Mouse (Mus musculus) CH12.LX (cell line): ENCODE measurements around the gene Dnajb4. TPM values are rescaled to one million over a fixed set of nuclear protein-coding genes. Genes with fewer than 3 reads are reported as not detected.

ENCODE experiments used
- DNase-seq: peaks from one replicate; pipeline ENCODE4 v3.0.0-alpha.2; 2013; ENCODE audit errors: extremely low read depth
- H3K27ac ChIP-seq: 2 replicates; pipeline ENCODE4 v1.5.1; 2012; ENCODE audit warnings: low read depth, mild to moderate bottlenecking, control low read depth, moderate library complexity; ENCODE audit not compliant: insufficient read depth
- H3K27me3 ChIP-seq: replicated peaks from 2 replicates; pipeline ENCODE3; 2012; ENCODE audit warnings: inconsistent platforms
- H3K36me3 ChIP-seq, 2 experiments: replicated peaks in 1 of 2; 2 replicates each; pipeline versions ENCODE3 to v1.6.1; 2012; ENCODE audit warnings: inconsistent platforms in 1 of 2, low read length in 1 of 2, mild to moderate bottlenecking in 1 of 2, mixed read lengths in 1 of 2, moderate library complexity in 1 of 2; ENCODE audit not compliant: control insufficient read depth in 1 of 2, insufficient read depth in 1 of 2
- H3K4me1 ChIP-seq, 2 experiments: 2 replicates each; pipeline ENCODE4 v1.6.1; 2012; ENCODE audit warnings: inconsistent platforms in 1 of 2, moderate library complexity in 1 of 2; ENCODE audit not compliant: insufficient read depth in 2 of 2, control insufficient read depth in 1 of 2
- H3K4me2 ChIP-seq: 2 replicates; pipeline ENCODE4 v1.6.1; 2012; ENCODE audit warnings: low read depth, mild to moderate bottlenecking, control low read depth; ENCODE audit not compliant: poor library complexity, insufficient read depth, severe bottlenecking
- H3K4me3 ChIP-seq, 3 experiments: fragments of 150-350 bp in 1 of 3; sonication (generic) in 1 of 3; replicated peaks in 1 of 3; 2 replicates each; pipeline versions ENCODE3 to v1.5.1; 2011 to 2012; ENCODE audit warnings: low read depth in 2 of 3, low read length in 2 of 3, mild to moderate bottlenecking in 2 of 3, moderate library complexity in 2 of 3, control low read depth in 1 of 3, improper control_type of control experiment in 1 of 3, inconsistent platforms in 1 of 3, mixed read lengths in 1 of 3; ENCODE audit not compliant: poor library complexity in 1 of 3
- H3K79me2 ChIP-seq: replicated peaks from 2 replicates; pipeline ENCODE4 v1.6.1; 2012; ENCODE audit warnings: mild to moderate bottlenecking, moderate library complexity; ENCODE audit not compliant: control insufficient read depth, poor library complexity, insufficient read depth, severe bottlenecking; ENCODE audit errors: extremely low read depth
- H3K9ac ChIP-seq: 2 replicates; pipeline ENCODE4 v1.6.1; 2012; ENCODE audit warnings: low read depth, mild to moderate bottlenecking, control low read depth, moderate library complexity; ENCODE audit not compliant: insufficient read depth
- H3K9me3 ChIP-seq: replicated peaks from 2 replicates; pipeline ENCODE3; 2012; ENCODE audit warnings: low read length, inconsistent platforms, mixed read lengths
- BHLHE40 ChIP-seq: IDR thresholded peaks from 2 replicates; pipeline ENCODE4 v1.6.1; 2011; ENCODE audit warnings: mild to moderate bottlenecking, low read depth, low read length, improper control_type of control experiment
- CHD1 ChIP-seq: IDR thresholded peaks from 2 replicates; pipeline ENCODE4 v1.6.1; 2012; ENCODE audit warnings: low read depth, low read length, improper control_type of control experiment, inconsistent platforms
- CHD2 ChIP-seq: IDR thresholded peaks from 2 replicates; pipeline ENCODE4 v1.6.1; 2011; ENCODE audit warnings: low read length, improper control_type of control experiment
- CTCF ChIP-seq, 2 experiments: IDR thresholded peaks in 1 of 2; conservative IDR thresholded peaks in 1 of 2; 2 replicates each; pipeline ENCODE4 v1.5.1; 2011 to 2012; ENCODE audit warnings: low read depth in 2 of 2, low read length in 2 of 2, improper control_type of control experiment in 1 of 2, inconsistent platforms in 1 of 2, mild to moderate bottlenecking in 1 of 2, moderate library complexity in 1 of 2
- E2F4 ChIP-seq: IDR thresholded peaks from 2 replicates; pipeline ENCODE4 v1.6.1; 2011; ENCODE audit warnings: low read depth, low read length, improper control_type of control experiment; ENCODE audit not compliant: insufficient replicate concordance
- ELF1 ChIP-seq: IDR thresholded peaks from 2 replicates; pipeline ENCODE4 v1.6.1; 2014; ENCODE audit warnings: low read depth, mild to moderate bottlenecking, inconsistent platforms, low read length, improper control_type of control experiment
- EP300 ChIP-seq: IDR thresholded peaks from 2 replicates; pipeline ENCODE4 v1.6.1; 2011; ENCODE audit warnings: low read length, improper control_type of control experiment
- ETS1 ChIP-seq: conservative IDR thresholded peaks from 2 replicates; pipeline ENCODE4 v1.6.1; 2012; ENCODE audit warnings: low read depth, mild to moderate bottlenecking, inconsistent platforms, low read length, improper control_type of control experiment, moderate library complexity
- GABPA ChIP-seq: IDR thresholded peaks from 2 replicates; pipeline ENCODE4 v1.6.1; 2012; ENCODE audit warnings: low read depth, low read length, improper control_type of control experiment, inconsistent platforms; ENCODE audit not compliant: insufficient replicate concordance
- HCFC1 ChIP-seq: IDR thresholded peaks from 2 replicates; pipeline ENCODE4 v1.6.1; 2012; ENCODE audit warnings: low read depth, mild to moderate bottlenecking, inconsistent platforms, low read length, improper control_type of control experiment
- IRF4 ChIP-seq: IDR thresholded peaks from 2 replicates; pipeline ENCODE4 v1.6.1; 2014; ENCODE audit warnings: low read depth, mild to moderate bottlenecking, inconsistent platforms, low read length, improper control_type of control experiment
- JUN ChIP-seq: IDR thresholded peaks from 2 replicates; pipeline ENCODE4 v1.6.1; 2011; ENCODE audit warnings: low read depth, mild to moderate bottlenecking, low read length, improper control_type of control experiment, moderate library complexity; ENCODE audit not compliant: insufficient read depth
- JUND ChIP-seq: conservative IDR thresholded peaks from 2 replicates; pipeline ENCODE4 v1.6.1; 2011; ENCODE audit warnings: low read depth, low read length, improper control_type of control experiment
- KAT2A ChIP-seq: IDR thresholded peaks from 2 replicates; pipeline ENCODE4 v1.6.1; 2012; ENCODE audit warnings: low read length, improper control_type of control experiment, inconsistent platforms; ENCODE audit not compliant: insufficient replicate concordance
- MAFK ChIP-seq: IDR thresholded peaks from 2 replicates; pipeline ENCODE4 v1.6.1; 2011; ENCODE audit warnings: low read length, improper control_type of control experiment; ENCODE audit not compliant: insufficient replicate concordance
- MAX ChIP-seq: IDR thresholded peaks from 2 replicates; pipeline ENCODE4 v1.6.1; 2011; ENCODE audit warnings: low read length, improper control_type of control experiment
- MAZ ChIP-seq: IDR thresholded peaks from 2 replicates; pipeline ENCODE4 v1.6.1; 2012; ENCODE audit warnings: low read depth, mild to moderate bottlenecking, inconsistent platforms, low read length, improper control_type of control experiment, moderate library complexity
- MEF2A ChIP-seq: IDR thresholded peaks from 2 replicates; pipeline ENCODE4 v1.6.1; 2014; ENCODE audit warnings: low read depth, mild to moderate bottlenecking, inconsistent platforms, low read length, improper control_type of control experiment, borderline replicate concordance
- MXI1 ChIP-seq: IDR thresholded peaks from 2 replicates; pipeline ENCODE4 v1.6.1; 2011; ENCODE audit warnings: mild to moderate bottlenecking, low read depth, low read length, improper control_type of control experiment
- MYC ChIP-seq: IDR thresholded peaks from 2 replicates; pipeline ENCODE4 v1.6.1; 2011; ENCODE audit warnings: low read depth, mild to moderate bottlenecking, improper control_type of control experiment, low read length
- NELFE ChIP-seq: IDR thresholded peaks from 2 replicates; pipeline ENCODE4 v1.6.1; 2011; ENCODE audit warnings: low read depth, low read length, improper control_type of control experiment
- NRF1 ChIP-seq: IDR thresholded peaks from 2 replicates; pipeline ENCODE4 v1.6.1; 2014; ENCODE audit warnings: low read depth, mild to moderate bottlenecking, inconsistent platforms, low read length, improper control_type of control experiment, moderate library complexity
- PAX5 ChIP-seq: IDR thresholded peaks from 2 replicates; pipeline ENCODE4 v1.6.1; 2012; ENCODE audit warnings: low read length, inconsistent platforms, mixed read lengths
- POLR2A ChIP-seq: IDR thresholded peaks from 2 replicates; pipeline ENCODE4 v1.6.1; 2011; ENCODE audit warnings: low read depth, mild to moderate bottlenecking, improper control_type of control experiment, low read length
- POLR2AphosphoS2 ChIP-seq: IDR thresholded peaks from 2 replicates; pipeline ENCODE4 v1.6.1; 2011; ENCODE audit warnings: low read depth, low read length, improper control_type of control experiment
- RAD21 ChIP-seq: IDR thresholded peaks from 2 replicates; pipeline ENCODE4 v1.6.1; 2011; ENCODE audit warnings: low read depth, mild to moderate bottlenecking, low read length, improper control_type of control experiment, moderate library complexity
- RCOR1 ChIP-seq: conservative IDR thresholded peaks from 2 replicates; pipeline ENCODE4 v1.6.1; 2012; ENCODE audit warnings: low read depth, mild to moderate bottlenecking, inconsistent platforms, low read length, improper control_type of control experiment
- SIN3A ChIP-seq: IDR thresholded peaks from 2 replicates; pipeline ENCODE4 v1.6.1; 2012; ENCODE audit warnings: low read length, improper control_type of control experiment, inconsistent platforms
- SMC3 ChIP-seq: IDR thresholded peaks from 2 replicates; pipeline ENCODE4 v1.6.1; 2011; ENCODE audit warnings: low read depth, low read length, improper control_type of control experiment
- TBP ChIP-seq: conservative IDR thresholded peaks from 2 replicates; pipeline ENCODE4 v1.6.1; 2011; ENCODE audit warnings: low read depth, low read length, improper control_type of control experiment
- TCF12 ChIP-seq: IDR thresholded peaks from 2 replicates; pipeline ENCODE4 v1.6.1; 2014; ENCODE audit warnings: low read depth, mild to moderate bottlenecking, inconsistent platforms, low read length, improper control_type of control experiment
- UBTF ChIP-seq: IDR thresholded peaks from 2 replicates; pipeline ENCODE4 v1.6.1; 2012; ENCODE audit warnings: low read depth, mild to moderate bottlenecking, inconsistent platforms, low read length, improper control_type of control experiment, moderate library complexity
- USF1 ChIP-seq: IDR thresholded peaks from 2 replicates; pipeline ENCODE4 v1.6.1; 2014; ENCODE audit warnings: low read depth, mild to moderate bottlenecking, inconsistent platforms, low read length, improper control_type of control experiment
- USF2 ChIP-seq: conservative IDR thresholded peaks from 2 replicates; pipeline ENCODE4 v1.6.1; 2011; ENCODE audit warnings: low read depth, low read length, improper control_type of control experiment
- ZC3H11A ChIP-seq: IDR thresholded peaks from 2 replicates; pipeline ENCODE4 v1.6.1; 2012; ENCODE audit warnings: low read depth, mild to moderate bottlenecking, inconsistent platforms, low read length, improper control_type of control experiment
- ZKSCAN1 ChIP-seq: IDR thresholded peaks from 2 replicates; pipeline ENCODE4 v1.6.1; 2012; ENCODE audit warnings: low read depth, inconsistent platforms, low read length, improper control_type of control experiment, borderline replicate concordance
- ZMIZ1 ChIP-seq: IDR thresholded peaks from 2 replicates; pipeline ENCODE4 v1.6.1; 2012; ENCODE audit warnings: low read depth, mild to moderate bottlenecking, inconsistent platforms, low read length, improper control_type of control experiment
- ZNF384 ChIP-seq: IDR thresholded peaks from 2 replicates; pipeline ENCODE4 v1.6.1; 2012; ENCODE audit warnings: low read depth, low read length, improper control_type of control experiment, inconsistent platforms
- dilution Hi-C: fragments of 300-500 bp; cut with MboI; formaldehyde crosslinking; loops from 2 replicates; pipeline ENCODE4 v1.14.3; 2020; ENCODE audit warnings: low sequenced_read_pairs; ENCODE audit not compliant: extremely low pct_unique_long_range_greater_than_20kb, extremely low pct_ligation_motif_present
- in situ Hi-C: fragments of 300-500 bp; cut with MboI; formaldehyde crosslinking; loops from 3 replicates; pipeline ENCODE4 v1.14.3; 2019; ENCODE audit warnings: low sequenced_read_pairs, low pct_ligation_motif_present, low pct_unique_long_range_greater_than_20kb, mixed read lengths
- polyA plus RNA-seq: library from polyadenylated mRNA; unstranded; fragments of >175 nt; gene quantifications from 2 replicates; pipeline ENCODE4 v1.2.1, GENCODE M21; 2012; ENCODE audit warnings: low read depth; ENCODE audit not compliant: insufficient read length
- total RNA-seq, 2 experiments: library from RNA; depleted of rRNA; stranded (reverse); fragments of 300-350 nt in 1 of 2; fragments of >200 nt in 1 of 2; gene quantifications; 2 replicates each; pipeline ENCODE4 v1.2.3; 2012 to 2014

Gene Dnajb4
- 11.7 and 14.9 TPM in 2 replicates for total RNA-seq (2012; rRNA removed)
- 26.4 and 30.0 TPM in 2 replicates for total RNA-seq (2014; rRNA removed)
- polyA plus RNA-seq, result 17.7 and 19.5 TPM in 2 replicates

DNA sequence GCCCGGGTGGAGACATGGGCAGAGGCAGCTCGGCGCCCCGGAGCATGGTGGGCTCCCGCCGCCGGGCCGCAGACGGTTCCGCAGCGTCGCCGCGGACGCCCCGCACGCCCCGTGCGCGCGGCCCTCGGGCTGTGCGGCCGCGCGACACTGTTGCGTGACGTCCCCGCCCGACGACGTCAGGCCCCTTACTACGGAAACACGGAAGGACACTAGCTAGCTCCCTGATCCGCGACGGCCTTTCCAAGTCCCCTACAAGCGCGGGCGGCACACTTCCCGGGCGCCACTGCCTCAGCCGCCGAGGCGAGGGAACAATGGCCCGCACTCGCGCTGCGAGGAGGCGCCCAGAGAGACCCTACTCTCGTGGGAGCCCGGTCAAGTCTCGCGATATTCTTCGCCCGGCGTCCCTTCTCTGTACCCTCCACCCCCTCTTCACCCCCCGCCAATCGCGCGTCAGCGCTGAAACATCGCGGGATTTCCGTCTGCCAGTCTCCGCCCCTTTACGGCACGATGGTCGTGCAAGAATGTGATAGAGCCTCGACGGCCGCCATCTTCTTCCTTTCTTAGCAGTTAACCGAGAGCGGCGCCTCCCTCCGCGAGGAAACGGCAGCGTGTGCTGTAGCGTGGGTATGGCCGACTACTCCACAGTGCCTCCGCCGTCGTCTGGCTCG, at the start of gene Dnajb4, which contains the start of gene Fubp1:
Gene Dnajb4, minus strand, starts transcription at position 336 of the 668 bp plus-strand sequence.
Gene Fubp1, plus strand, starts transcription at position 456 of the 668 bp plus-strand sequence.
- Histone ChIP-seq H3K4me3 (peak within 1 kb of the TSS; percentile 84 to 94 (median 93)), H3K9ac (peak within 1 kb of the TSS; percentile 98), H3K4me2 (peak within 1 kb of the TSS; percentile 99), H3K36me3 (peaks cover 6 to 50% of the 10 kb centered on the region in 2 experiments), H3K79me2 (peaks cover 48% of the 10 kb centered on the region), H3K27me3 (no peaks in the 10 kb centered on the region)
- in situ Hi-C loops (no loop called here), dilution Hi-C loops (no loop called here)
- TF ChIP-seq IRF4 (peak; percentile 47; the same call in 1 of the 2 replicates), POLR2A (peak; percentile 99), ZMIZ1 (peak; percentile 99), MAX (peak; percentile 84), CTCF (conservative IDR thresholded peaks at IDR 0.05 in 1 of 2, IDR thresholded peaks at IDR 0.05 in 1 of 2; ENCODE audit: low read depth in 2 of 2, low read length in 2 of 2) (no peak), TCF12 (peak; percentile 99), ZKSCAN1 (no peak), NRF1 (peak; percentile 50), KAT2A (peak; percentile 81; the same call in 1 of the 2 replicates), UBTF (no peak; the same call in 1 of the 2 replicates), E2F4 (no peak), ZNF384 (no peak), MEF2A (no peak), HCFC1 (peak; percentile 87), ZC3H11A (no peak), MAFK (no peak), TBP (peak; percentile 96), MXI1 (peak; percentile 79), CHD1 (no peak), BHLHE40 (no peak; the same call in 1 of the 2 replicates), ELF1 (peak; percentile 80), SMC3 (no peak), EP300 (no peak), NELFE (peak; percentile 100), RAD21 (no peak), USF1 (no peak), ETS1 (no peak), USF2 (no peak), CHD2 (peak; percentile 100), MYC (peak; percentile 97), PAX5 (no peak), GABPA (no peak), MAZ (peak; percentile 83; the same call in 1 of the 2 replicates), SIN3A (peak; percentile 16; the same call in 1 of the 2 replicates), POLR2AphosphoS2 (peak; percentile 98), JUND (no peak), JUN (no peak), RCOR1 (no peak)
- TF ChIP-seq, all 38 proteins: peak for 17
- Histone ChIP-seq H3K4me1 (peaks cover 6 to 49% of the 10 kb centered on the region in 2 experiments), H3K9me3 (no peaks in the 10 kb centered on the region), H3K27ac (peak within 1 kb of the TSS; percentile 91)
- peak; percentile 100 for DNase-seq
